Mouse (Mus musculus) liver, embryonic 11.5 days (tissue): Measurements from ENCODE around the gene Nudc. TPM values are rescaled to one million over a fixed set of nuclear protein-coding genes. Genes with fewer than 3 reads are reported as not detected.
A peak's percentile ranks its signal among the peaks of the same experiment; 100 is the strongest.

Experiments
- ATAC-seq: fragments of 200-750 bp; cut with Nextera tagmentation; replicated peaks from 2 replicates; pipeline ENCODE4 v1.8.0; 2017; ENCODE audit warnings: moderate number of reproducible peaks, mild to moderate bottlenecking, moderate TSS enrichment, moderate library complexity; ENCODE audit not compliant: low FRiP score
- DNase-seq: peaks from one replicate; pipeline ENCODE4 v3.0.0-alpha.2; 2017; ENCODE audit warnings: low spot score
- H3K27ac ChIP-seq: fragments of 300-500 bp; sonication (generic); 2 replicates; pipeline ENCODE4 v1.5.1; 2014; ENCODE audit warnings: mild to moderate bottlenecking, low read depth, low read length, control low read depth
- H3K27me3 ChIP-seq: fragments of 300-500 bp; sonication (generic); replicated peaks from 2 replicates; pipeline ENCODE4 v1.6.1; 2014; ENCODE audit warnings: low read length, mixed read lengths; ENCODE audit not compliant: control insufficient read depth, insufficient read depth
- H3K36me3 ChIP-seq: fragments of 300-500 bp; sonication (generic); 2 replicates; pipeline ENCODE4 v1.6.1; 2014; ENCODE audit warnings: mild to moderate bottlenecking, low read length, moderate library complexity, mixed read lengths; ENCODE audit not compliant: control insufficient read depth, insufficient read depth
- H3K4me1 ChIP-seq: fragments of 300-500 bp; sonication (generic); replicated peaks from 2 replicates; pipeline ENCODE4 v1.6.1; 2014; ENCODE audit warnings: low read length, mixed read lengths; ENCODE audit not compliant: control insufficient read depth, insufficient read depth
- H3K4me2 ChIP-seq: fragments of 300-500 bp; sonication (generic); 2 replicates; pipeline ENCODE4 v1.6.1; 2014; ENCODE audit warnings: mild to moderate bottlenecking, control low read depth, moderate library complexity
- H3K4me3 ChIP-seq: fragments of 300-500 bp; sonication (generic); 2 replicates; pipeline ENCODE4 v1.5.1; 2014; ENCODE audit warnings: low read depth, low read length, control low read depth
- H3K9ac ChIP-seq: fragments of 300-500 bp; sonication (generic); 2 replicates; pipeline ENCODE4 v1.6.1; 2014; ENCODE audit warnings: low read depth, low read length, control low read depth
- H3K9me3 ChIP-seq: fragments of 300-500 bp; sonication (generic); 2 replicates; pipeline ENCODE4 v1.6.1; 2016; ENCODE audit warnings: low read length, inconsistent platforms, mixed read lengths; ENCODE audit not compliant: control insufficient read depth
- WGBS: fragments of 180-500 bp; shearing (Covaris S2); extraction: QIAGEN DNeasy Blood & Tissue Kit; methylation state at CpG from one replicate; pipeline ENCODE4 v1.1.7; 2014; 5-methylcytosine and 5-hydroxymethylcytosine counted together
- polyA plus RNA-seq: library from polyadenylated mRNA; unstranded; fragments of >200 nt; fragmentation: Nextera tagmentation; extraction: Ambion mirVana; gene quantifications from 2 replicates; pipeline ENCODE4 v1.2.1, GENCODE M21; 2014

Gene Nudc
- polyA plus RNA-seq, 1 experiment from 2014 or later, result 377 TPM

- 55% methylated on average over 19 of the region's 19 CpGs for WGBS
- no peak overlapping the region for H3K27ac ChIP-seq
Observed at GRCm38 (mm10) chr4:133553448-133554330, 7.9 kb upstream of the Nudc start.

GRCm38 (mm10) chr4:133552768-133553447, 7.1 kb upstream of the Nudc start, which contains the start of gene Nr0b2:
Gene Nr0b2, plus strand, starts transcription at chr4:133553376.
- peak within 1 kb of the TSS; percentile 5; the same call in 1 of the 2 replicates for H3K4me3 ChIP-seq
- no peaks in the 10 kb centered on the region for H3K36me3 ChIP-seq
- H3K27me3 ChIP-seq, result peaks cover 4% of the 10 kb centered on the region; the same call in 1 of the 2 replicates
- no peaks in the 10 kb centered on the region for H3K9me3 ChIP-seq
- peak within 1 kb of the TSS; percentile 43 for H3K4me2 ChIP-seq
- H3K27ac ChIP-seq, result peak within 1 kb of the TSS; percentile 30; the same call in 1 of the 2 replicates
- 0 out of 2 replicates have a peak, but pooled peaks have one; percentile 6 for ATAC-seq
- DNase-seq, result no peak
- WGBS, result 51% methylated on average over 10 of the region's 10 CpGs
- H3K4me1 ChIP-seq, result peaks cover 13% of the 10 kb centered on the region
- no peak within 1 kb of the TSS; the same call in 1 of the 2 replicates for H3K9ac ChIP-seq

More at GRCm38 (mm10) chr4:133553448-133554330, 7.9 kb upstream of the Nudc start:
- Histone ChIP-seq H3K27me3 (peaks cover 4% of the 10 kb centered on the region; the same call in 1 of the 2 replicates), H3K4me3 (peak overlapping the region; percentile 5; the same call in 1 of the 2 replicates), H3K4me1 (peaks cover 13% of the 10 kb centered on the region), H3K36me3 (no peaks in the 10 kb centered on the region), H3K9ac (no peak overlapping the region; the same call in 1 of the 2 replicates), H3K4me2 (peak overlapping the region; percentile 43), H3K9me3 (no peaks in the 10 kb centered on the region)
- ATAC-seq (no peak), DNase-seq (no peak)

- Histone ChIP-seq H3K27ac (no peak overlapping the region), H3K4me2 (no peak overlapping the region), H3K4me1 (peaks cover 13% of the 10 kb centered on the region), H3K9me3 (no peaks in the 10 kb centered on the region), H3K27me3 (peaks cover 4% of the 10 kb centered on the region; the same call in 1 of the 2 replicates), H3K4me3 (no peak overlapping the region), H3K9ac (no peak overlapping the region), H3K36me3 (no peaks in the 10 kb centered on the region)
- WGBS, result 73% methylated on average over 1 of the region's 1 CpGs
- DNase-seq, result no peak
- no peak for ATAC-seq
Observed at GRCm38 (mm10) chr4:133552029-133552428, 6.2 kb upstream of the Nudc start.

- DNase-seq (no peak), ATAC-seq (no peak)
- H3K4me1 ChIP-seq, result no peaks in the 10 kb centered on the region
- H3K27ac ChIP-seq, result no peak overlapping the region
- H3K27me3 ChIP-seq, result no peaks in the 10 kb centered on the region
- 97% methylated on average over 5 of the region's 5 CpGs for WGBS
- no peak overlapping the region for H3K9ac ChIP-seq
- no peak overlapping the region for H3K4me3 ChIP-seq
- no peak overlapping the region for H3K4me2 ChIP-seq
- peaks cover 50% of the 10 kb centered on the region for H3K36me3 ChIP-seq
- H3K9me3 ChIP-seq, result no peaks in the 10 kb centered on the region
Observed at GRCm38 (mm10) chr4:133536652-133537051, 9.1 kb downstream of the Nudc start.

- no peaks in the 10 kb centered on the region for H3K27me3 ChIP-seq
- H3K36me3 ChIP-seq, result peaks cover 54% of the 10 kb centered on the region
- H3K4me2 ChIP-seq, result no peak overlapping the region
- 72% methylated on average over 3 of the region's 3 CpGs for WGBS
- H3K27ac ChIP-seq, result no peak overlapping the region
- H3K9ac ChIP-seq, result no peak overlapping the region
- no peak overlapping the region for H3K4me3 ChIP-seq
- H3K4me1 ChIP-seq, result no peaks in the 10 kb centered on the region
- H3K9me3 ChIP-seq, result no peaks in the 10 kb centered on the region
- DNase-seq, result no peak
- ATAC-seq, result no peak
Observed at GRCm38 (mm10) chr4:133536081-133536480, 9.7 kb downstream of the Nudc start.

GRCm38 (mm10) chr4:133532777-133533176, 13.0 kb downstream of the Nudc start:
- no peak overlapping the region for H3K27ac ChIP-seq
- peaks cover 2% of the 10 kb centered on the region; the same call in 1 of the 2 replicates for H3K4me1 ChIP-seq
- WGBS, result 83% methylated on average over 3 of the region's 3 CpGs
- H3K4me3 ChIP-seq, result no peak overlapping the region
- no peak overlapping the region for H3K4me2 ChIP-seq
- H3K9ac ChIP-seq, result no peak overlapping the region
- no peak for DNase-seq
- peaks cover 49% of the 10 kb centered on the region for H3K36me3 ChIP-seq
- no peaks in the 10 kb centered on the region for H3K27me3 ChIP-seq
- no peaks in the 10 kb centered on the region for H3K9me3 ChIP-seq
- no peak for ATAC-seq

GRCm38 (mm10) chr4:133527788-133528187, 18.0 kb downstream of the Nudc start:
- peaks cover 23% of the 10 kb centered on the region for H3K36me3 ChIP-seq
- no peak overlapping the region for H3K27ac ChIP-seq
- no peak overlapping the region for H3K4me2 ChIP-seq
- no peak for ATAC-seq
- H3K9ac ChIP-seq, result no peak overlapping the region
- DNase-seq, result no peak
- WGBS, result 69% methylated on average over 16 of the region's 16 CpGs
- H3K27me3 ChIP-seq, result no peaks in the 10 kb centered on the region
- H3K4me1 ChIP-seq, result peaks cover 2% of the 10 kb centered on the region; the same call in 1 of the 2 replicates
- no peaks in the 10 kb centered on the region for H3K9me3 ChIP-seq
- no peak overlapping the region for H3K4me3 ChIP-seq

- DNase-seq (no peak), ATAC-seq (no peak)
- no peaks in the 10 kb centered on the region for H3K36me3 ChIP-seq
- H3K9ac ChIP-seq, result no peak overlapping the region
- no peaks in the 10 kb centered on the region for H3K9me3 ChIP-seq
- WGBS, result 62% methylated on average over 2 of the region's 2 CpGs
- no peak overlapping the region for H3K4me2 ChIP-seq
- peaks cover 7% of the 10 kb centered on the region for H3K4me1 ChIP-seq
- H3K27me3 ChIP-seq, result peaks cover 51% of the 10 kb centered on the region
- H3K4me3 ChIP-seq, result no peak overlapping the region
- no peak overlapping the region for H3K27ac ChIP-seq
Observed at GRCm38 (mm10) chr4:133521502-133521901, 24.3 kb downstream of the Nudc start.
